Mouse (Mus musculus): ENCODE measurements at regions not wholly inside any gene's neighbourhood (a gene's known extent, or its start where the extent isn't known, plus 50 kb on each side); places are given as distances from the start of the nearest gene placed in this dataset.

GRCm38 (mm10) chr19:21962635-21963034, 176.2 kb upstream of the Trpm3 start:
- Histone ChIP-seq H3K9ac (replicated peaks) (no peak overlapping the region), H3K27me3 (no peaks in the 10 kb centered on the region), H3K27ac (no peak overlapping the region), H3K4me2 (no peak overlapping the region), H3K36me3 (no peaks in the 10 kb centered on the region), H3K9me3 (no peaks in the 10 kb centered on the region; the same call in 1 of the 2 replicates), H3K4me1 (replicated peaks) (no peaks in the 10 kb centered on the region), H3K4me3 (replicated peaks) (no peak overlapping the region)
- 87% methylated on average over 2 of the region's 2 CpGs for WGBS
- ATAC-seq (ENCODE audit: insufficient number of reproducible peaks, insufficient read depth, low FRiP score, low TSS enrichment, low read depth) = no peak

GRCm38 (mm10) chr19:21989857-21990256, 149.0 kb upstream of the Trpm3 start:
- H3K9ac ChIP-seq (replicated peaks) = no peak overlapping the region
- no peak overlapping the region for H3K4me3 ChIP-seq (replicated peaks)
- no peaks in the 10 kb centered on the region for H3K4me1 ChIP-seq (replicated peaks)
- no peak for ATAC-seq (ENCODE audit: insufficient number of reproducible peaks, insufficient read depth, low FRiP score, low TSS enrichment, low read depth)
- H3K27me3 ChIP-seq = no peaks in the 10 kb centered on the region
- H3K27ac ChIP-seq = no peak overlapping the region
- no peaks in the 10 kb centered on the region for H3K36me3 ChIP-seq
- no peaks in the 10 kb centered on the region for H3K9me3 ChIP-seq
- no peak overlapping the region for H3K4me2 ChIP-seq
- 83% methylated on average over 4 of the region's 4 CpGs for WGBS

- no peak overlapping the region for H3K4me2 ChIP-seq
- no peaks in the 10 kb centered on the region for H3K4me1 ChIP-seq (replicated peaks)
- no peaks in the 10 kb centered on the region for H3K9me3 ChIP-seq
- no peaks in the 10 kb centered on the region for H3K36me3 ChIP-seq
- H3K27ac ChIP-seq = no peak overlapping the region
- ATAC-seq (ENCODE audit: insufficient number of reproducible peaks, insufficient read depth, low FRiP score, low TSS enrichment, low read depth) = no peak
- H3K27me3 ChIP-seq = no peaks in the 10 kb centered on the region
- no peak overlapping the region for H3K9ac ChIP-seq (replicated peaks)
- 87% methylated on average over 4 of the region's 4 CpGs for WGBS
- no peak overlapping the region for H3K4me3 ChIP-seq (replicated peaks)
Observed at GRCm38 (mm10) chr19:21990970-21991369, 147.9 kb upstream of the Trpm3 start.

GRCm38 (mm10) chr19:21991413-21991812, 147.4 kb upstream of the Trpm3 start:
- no peaks in the 10 kb centered on the region for H3K36me3 ChIP-seq
- H3K4me3 ChIP-seq (replicated peaks) = no peak overlapping the region
- no peak overlapping the region for H3K4me2 ChIP-seq
- no peaks in the 10 kb centered on the region for H3K4me1 ChIP-seq (replicated peaks)
- H3K9ac ChIP-seq (replicated peaks) = no peak overlapping the region
- H3K27me3 ChIP-seq = no peaks in the 10 kb centered on the region
- no peaks in the 10 kb centered on the region for H3K9me3 ChIP-seq
- ATAC-seq (ENCODE audit: insufficient number of reproducible peaks, insufficient read depth, low FRiP score, low TSS enrichment, low read depth) = no peak
- no peak overlapping the region for H3K27ac ChIP-seq

- Histone ChIP-seq H3K9ac (replicated peaks) (no peak overlapping the region), H3K4me3 (replicated peaks) (no peak overlapping the region), H3K9me3 (no peaks in the 10 kb centered on the region), H3K27me3 (no peaks in the 10 kb centered on the region), H3K36me3 (no peaks in the 10 kb centered on the region), H3K4me1 (replicated peaks) (no peaks in the 10 kb centered on the region), H3K4me2 (no peak overlapping the region), H3K27ac (no peak overlapping the region)
- 72% methylated on average over 5 of the region's 5 CpGs for WGBS
- ATAC-seq (ENCODE audit: insufficient number of reproducible peaks, insufficient read depth, low FRiP score, low TSS enrichment, low read depth) = no peak
Observed at GRCm38 (mm10) chr19:21999621-22000020, 139.2 kb upstream of the Trpm3 start.

GRCm38 (mm10) chr19:22008053-22008935, 130.6 kb upstream of the Trpm3 start:
- no peak overlapping the region for H3K27ac ChIP-seq
- H3K4me3 ChIP-seq (replicated peaks) = no peak overlapping the region
- H3K36me3 ChIP-seq = no peaks in the 10 kb centered on the region
- no peaks in the 10 kb centered on the region for H3K27me3 ChIP-seq
- no peaks in the 10 kb centered on the region for H3K9me3 ChIP-seq
- no peaks in the 10 kb centered on the region for H3K4me1 ChIP-seq (replicated peaks)
- ATAC-seq (ENCODE audit: insufficient number of reproducible peaks, insufficient read depth, low FRiP score, low TSS enrichment, low read depth) = no peak
- H3K4me2 ChIP-seq = no peak overlapping the region
- no peak overlapping the region for H3K9ac ChIP-seq (replicated peaks)
- 86% methylated on average over 13 of the region's 13 CpGs for WGBS

GRCm38 (mm10) chr19:22010239-22010638, 128.6 kb upstream of the Trpm3 start:
- Histone ChIP-seq H3K4me3 (replicated peaks) (no peak overlapping the region), H3K9ac (replicated peaks) (no peak overlapping the region), H3K9me3 (no peaks in the 10 kb centered on the region), H3K27me3 (no peaks in the 10 kb centered on the region), H3K36me3 (no peaks in the 10 kb centered on the region), H3K27ac (no peak overlapping the region), H3K4me2 (no peak overlapping the region), H3K4me1 (replicated peaks) (no peaks in the 10 kb centered on the region)
- no peak for ATAC-seq (ENCODE audit: insufficient number of reproducible peaks, insufficient read depth, low FRiP score, low TSS enrichment, low read depth)
- 70% methylated on average over 5 of the region's 5 CpGs for WGBS

- no peaks in the 10 kb centered on the region for H3K27me3 ChIP-seq
- no peak overlapping the region for H3K9ac ChIP-seq (replicated peaks)
- 86% methylated on average over 3 of the region's 3 CpGs for WGBS
- H3K4me1 ChIP-seq (replicated peaks) = no peaks in the 10 kb centered on the region
- no peaks in the 10 kb centered on the region for H3K9me3 ChIP-seq
- no peak; the same call in 1 of the 2 replicates for ATAC-seq (ENCODE audit: insufficient number of reproducible peaks, insufficient read depth, low FRiP score, low TSS enrichment, low read depth)
- no peak overlapping the region for H3K4me3 ChIP-seq (replicated peaks)
- no peaks in the 10 kb centered on the region for H3K36me3 ChIP-seq
- H3K4me2 ChIP-seq = no peak overlapping the region
- no peak overlapping the region for H3K27ac ChIP-seq
Observed at GRCm38 (mm10) chr19:22015854-22016610, 122.8 kb upstream of the Trpm3 start.

GRCm38 (mm10) chr19:22017425-22017824, 121.4 kb upstream of the Trpm3 start:
- WGBS = 87% methylated on average over 2 of the region's 2 CpGs
- H3K4me1 ChIP-seq (replicated peaks) = no peaks in the 10 kb centered on the region
- no peaks in the 10 kb centered on the region for H3K27me3 ChIP-seq
- ATAC-seq (ENCODE audit: insufficient number of reproducible peaks, insufficient read depth, low FRiP score, low TSS enrichment, low read depth) = no peak
- H3K36me3 ChIP-seq = no peaks in the 10 kb centered on the region
- H3K27ac ChIP-seq = no peak overlapping the region
- H3K4me2 ChIP-seq = no peak overlapping the region
- no peak overlapping the region for H3K4me3 ChIP-seq (replicated peaks)
- no peaks in the 10 kb centered on the region for H3K9me3 ChIP-seq
- H3K9ac ChIP-seq (replicated peaks) = no peak overlapping the region

- Histone ChIP-seq H3K4me2 (no peak overlapping the region), H3K9ac (replicated peaks) (no peak overlapping the region), H3K27me3 (no peaks in the 10 kb centered on the region), H3K27ac (no peak overlapping the region), H3K4me1 (replicated peaks) (no peaks in the 10 kb centered on the region), H3K4me3 (replicated peaks) (no peak overlapping the region), H3K9me3 (no peaks in the 10 kb centered on the region), H3K36me3 (no peaks in the 10 kb centered on the region)
- no peak for ATAC-seq (ENCODE audit: insufficient number of reproducible peaks, insufficient read depth, low FRiP score, low TSS enrichment, low read depth)
Observed at GRCm38 (mm10) chr19:22027577-22027976, 111.3 kb upstream of the Trpm3 start.

- ATAC-seq (ENCODE audit: insufficient number of reproducible peaks, insufficient read depth, low FRiP score, low TSS enrichment, low read depth) = no peak
- H3K36me3 ChIP-seq = no peaks in the 10 kb centered on the region
- H3K9ac ChIP-seq (replicated peaks) = no peak overlapping the region
- H3K27ac ChIP-seq = no peak overlapping the region
- H3K4me3 ChIP-seq (replicated peaks) = no peak overlapping the region
- H3K4me2 ChIP-seq = no peak overlapping the region
- no peaks in the 10 kb centered on the region for H3K9me3 ChIP-seq
- no peaks in the 10 kb centered on the region for H3K27me3 ChIP-seq
- H3K4me1 ChIP-seq (replicated peaks) = no peaks in the 10 kb centered on the region
- 76% methylated on average over 6 of the region's 6 CpGs for WGBS
Observed at GRCm38 (mm10) chr19:22047657-22048056, 91.2 kb upstream of the Trpm3 start.

Data from limb, embryonic 12.5 days (tissue).